Mouse (Mus musculus): Measurements from ENCODE around the gene Ciapin1.
A peak's percentile ranks its signal among the peaks of the same experiment; 100 is the strongest.

GRCm38 (mm10) chr8:94781838-94782235, 56.3 kb downstream of the Ciapin1 start:
- TF ChIP-seq CTCF (IDR thresholded peaks at IDR 0.05; ENCODE audit: extremely low read depth, insufficient read length, insufficient replicate concordance, low read depth, low read length), result no peak
- peak; percentile 27; the same call in 1 of the 2 replicates for TF ChIP-seq POLR2A (IDR thresholded peaks at IDR 0.05; ENCODE audit: low read depth, low read length)
